Mouse (Mus musculus): ENCODE data around the gene Npat.

Npat gene

GRCm38 (mm10) chr9:53536558-53537320 is at the start of gene Npat, which contains the start of gene Atm:
TSS of gene Npat (plus strand) at chr9:53537047.
TSS of gene Atm (minus strand) at chr9:53536740.
- DNase-seq: peak; percentile 100

GRCm38 (mm10) chr9:53508053-53508452 is 28.8 kb upstream of the Npat start:
- peak; percentile 4 for DNase-seq

GRCm38 (mm10) chr9:53514091-53514490 is 22.8 kb upstream of the Npat start:
- DNase-seq: no peak

- DNase-seq: no peak
Observed at GRCm38 (mm10) chr9:53517373-53518009, 19.4 kb upstream of the Npat start.

- DNase-seq: peak; percentile 24
Observed at GRCm38 (mm10) chr9:53535416-53536320, 1.2 kb upstream of the Npat start.

GRCm38 (mm10) chr9:53537336-53537965 is 604 bp downstream of the Npat start:
- no peak for DNase-seq

- DNase-seq: no peak
Observed at GRCm38 (mm10) chr9:53570662-53571061, 33.8 kb downstream of the Npat start.

- DNase-seq: no peak
Observed at GRCm38 (mm10) chr9:53572516-53573307, 35.9 kb downstream of the Npat start.

GRCm38 (mm10) chr9:53575721-53576120 is 38.9 kb downstream of the Npat start:
- DNase-seq: no peak

GRCm38 (mm10) chr9:53581870-53582269 is 45.0 kb downstream of the Npat start:
- DNase-seq: no peak

GRCm38 (mm10) chr9:53594764-53595163 is 57.9 kb downstream of the Npat start:
- DNase-seq: peak; percentile 85

- no peak for DNase-seq
Observed at GRCm38 (mm10) chr9:53596971-53597600, 60.2 kb downstream of the Npat start.

- peak; percentile 26 for DNase-seq
Observed at GRCm38 (mm10) chr9:53598631-53599030, 61.8 kb downstream of the Npat start.

GRCm38 (mm10) chr9:53601541-53601940 is 64.7 kb downstream of the Npat start:
- no peak for DNase-seq

- peak; percentile 39 for DNase-seq
Observed at GRCm38 (mm10) chr9:53603384-53603783, 66.5 kb downstream of the Npat start.

- DNase-seq: no peak
Observed at GRCm38 (mm10) chr9:53603849-53604248, 67.0 kb downstream of the Npat start.

- no peak for DNase-seq
Observed at GRCm38 (mm10) chr9:53604954-53605353, 68.1 kb downstream of the Npat start.

GRCm38 (mm10) chr9:53607192-53607591 is 70.3 kb downstream of the Npat start:
- no peak for DNase-seq

GRCm38 (mm10) chr9:53607816-53608215 is 71.0 kb downstream of the Npat start:
- DNase-seq: no peak

GRCm38 (mm10) chr9:53609306-53609967 is 72.6 kb downstream of the Npat start:
- no peak for DNase-seq

Measured in kidney, postnatal 10 days (tissue).